Mouse (Mus musculus) embryonic stem cell, embryonic (primary cell): ENCODE measurements around the gene Gh.

Source experiments
- CTCF ChIA-PET, 4 experiments: fragments of 300-600 bp in 2 of 4; fragments of 350-600 bp in 2 of 4; sonication (Branson Sonifier 250); formaldehyde crosslinking; loops; one replicate each; lab custom pipeline; 2022; ENCODE audit warnings: inconsistent platforms in 2 of 4; lab: Charles Lee
- POLR2A ChIA-PET, 4 experiments: fragments of 300-600 bp in 2 of 4; fragments of 350-600 bp in 2 of 4; sonication (Branson Sonifier 250); formaldehyde crosslinking; loops; one replicate each; lab custom pipeline; 2022; ENCODE audit warnings: antibody characterized with exemption in 4 of 4, inconsistent platforms in 1 of 4; lab: Charles Lee

Gene Gh

DNA sequence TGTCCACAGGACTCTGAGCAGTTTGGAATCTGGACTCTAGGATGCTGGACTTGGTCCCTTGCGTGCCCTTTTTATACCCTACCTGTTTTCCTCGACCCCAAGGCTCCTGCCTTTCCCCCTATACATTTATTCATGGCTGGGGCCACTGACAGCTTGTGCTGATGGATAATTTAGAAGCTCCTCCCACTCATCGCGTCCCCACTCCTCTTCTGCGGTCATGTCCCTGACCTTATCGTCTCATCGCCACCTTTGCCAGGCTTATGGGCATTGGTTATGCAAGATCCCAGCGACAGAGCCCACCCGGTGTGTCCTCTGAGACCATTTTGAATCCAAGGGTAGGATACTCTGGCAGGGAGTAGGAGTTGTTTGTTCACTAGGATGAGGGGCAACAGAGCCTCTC is at the start of gene Gh:
TSS of gene Gh (minus strand) at position 101 of the 400 bp plus-strand sequence.
- ChIA-PET CTCF (interaction anchor here in 2 of 4 experiments (1.3 to 2.5 kb wide), 7 partner anchors 11 to 200 kb away, joined by 3 to 16 read pairs (median 8); partner anchors contain the start of genes Cd79b (in 1 of the 2) and Tcam1 (in 1 of the 2)), POLR2A (interaction anchor here in 1 of 4 experiments (1.4 kb wide), 1 partner anchor 27 kb away, joined by 5 read pairs; no protein-coding TSS in a partner anchor)

DNA sequence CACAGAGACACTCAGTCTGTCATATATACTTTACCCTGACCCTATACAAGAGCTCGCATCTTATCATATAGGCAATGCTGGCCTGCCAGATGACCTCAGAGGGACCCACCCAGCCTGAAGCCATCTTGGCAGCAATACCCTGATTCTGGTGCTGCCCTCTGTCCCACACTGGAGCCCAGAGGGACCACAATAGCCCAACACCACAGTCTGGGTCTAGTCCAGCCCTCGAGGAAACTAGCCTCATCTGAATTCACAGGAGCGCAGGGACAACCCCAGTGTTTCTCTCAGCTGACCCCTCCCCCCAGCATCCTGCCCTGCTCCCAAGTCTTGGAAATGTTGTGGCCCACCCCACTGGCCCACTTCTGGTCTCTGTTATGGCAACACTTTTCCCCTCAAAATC is 49.6 kb upstream of the Gh start:
- CTCF ChIA-PET: interaction anchor here in 2 of 4 experiments (0.7 to 1.3 kb wide), 3 partner anchors 14 to 15 kb away, joined by 3 to 4 read pairs (median 4); no protein-coding TSS in a partner anchor

DNA sequence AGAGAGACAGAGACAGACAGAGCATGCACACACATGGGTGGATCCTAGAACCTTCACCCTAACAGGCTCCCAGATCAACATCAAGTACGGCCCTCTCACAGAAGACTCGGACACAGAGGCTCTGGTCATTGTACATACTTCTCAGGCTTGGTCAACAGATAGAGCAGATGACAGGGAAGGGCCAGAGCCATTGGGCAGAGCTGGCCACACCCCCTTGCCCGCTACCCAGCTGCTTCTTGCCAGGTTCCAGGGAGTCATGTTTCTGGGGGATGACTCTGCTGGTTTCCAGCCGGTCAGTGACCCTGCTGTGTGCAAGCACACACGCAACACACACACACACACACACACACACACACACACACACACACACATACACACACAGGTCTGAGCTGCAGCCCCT is 49.2 kb upstream of the Gh start:
- CTCF ChIA-PET: interaction anchor here in 2 of 4 experiments (0.7 to 1.3 kb wide), 3 partner anchors 13 to 15 kb away, joined by 3 to 4 read pairs (median 4); no protein-coding TSS in a partner anchor
- POLR2A ChIA-PET: no interaction called here

More for the DNA sequence above, 49.6 kb upstream of the Gh start:
- POLR2A ChIA-PET: interaction anchor here in 1 of 4 experiments (0.5 kb wide), 1 partner anchor 20 kb away, joined by 9 read pairs; no protein-coding TSS in a partner anchor

DNA sequence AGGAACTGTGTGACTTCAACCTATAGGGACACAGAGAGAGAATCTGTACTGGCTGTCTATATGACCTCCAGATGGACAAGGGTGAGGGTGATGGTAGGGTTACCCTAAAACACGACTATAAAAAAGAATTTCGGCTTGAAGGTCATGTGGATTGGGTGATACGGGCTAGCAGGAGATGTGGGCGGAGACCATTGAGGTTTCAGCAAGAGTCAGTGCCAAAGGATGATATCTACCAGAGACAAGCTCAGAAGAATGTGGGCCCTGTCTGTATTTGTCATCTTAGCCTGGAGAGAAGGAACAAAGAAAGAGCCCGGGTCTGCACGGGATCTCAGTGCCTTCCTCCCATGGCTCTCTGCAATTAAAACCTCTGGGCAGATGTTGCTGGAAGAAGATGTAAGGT is 48.1 kb upstream of the Gh start:
- CTCF ChIA-PET: interaction anchor here in 1 of 4 experiments (1.4 kb wide), 1 partner anchor 47 kb away, joined by 3 read pairs; no protein-coding TSS in a partner anchor
- POLR2A ChIA-PET: interaction anchor here in 1 of 4 experiments (1.0 kb wide), 1 partner anchor 153 kb away, joined by 3 read pairs; no protein-coding TSS in a partner anchor

DNA sequence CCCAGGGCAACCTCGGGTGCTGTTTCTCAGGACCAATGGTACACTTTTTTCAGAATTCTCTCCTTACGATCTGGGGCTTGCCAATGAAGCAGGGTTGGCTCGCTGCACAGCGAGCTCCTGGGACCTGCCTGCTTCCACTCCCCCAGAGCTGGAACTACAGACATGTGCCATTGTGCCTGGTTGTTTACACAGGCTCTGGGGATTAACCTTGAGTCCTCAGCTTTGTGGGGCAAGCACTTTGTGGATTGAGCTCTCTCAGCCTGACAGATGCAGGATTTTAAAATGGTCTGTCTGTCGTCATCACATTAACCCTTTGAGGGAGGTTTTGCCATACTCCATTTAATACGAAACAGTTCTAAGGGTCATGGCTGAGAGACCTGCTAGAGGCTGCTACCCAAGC is 43.2 kb upstream of the Gh start:
- CTCF ChIA-PET: interaction anchor here in 1 of 4 experiments (0.7 kb wide), 1 partner anchor 48 kb away, joined by 3 read pairs; no protein-coding TSS in a partner anchor
- POLR2A ChIA-PET: interaction anchor here in 3 of 4 experiments (0.6 to 1.9 kb wide), 6 partner anchors 10 to 156 kb away, joined by 3 to 4 read pairs (median 4); no protein-coding TSS in a partner anchor

DNA sequence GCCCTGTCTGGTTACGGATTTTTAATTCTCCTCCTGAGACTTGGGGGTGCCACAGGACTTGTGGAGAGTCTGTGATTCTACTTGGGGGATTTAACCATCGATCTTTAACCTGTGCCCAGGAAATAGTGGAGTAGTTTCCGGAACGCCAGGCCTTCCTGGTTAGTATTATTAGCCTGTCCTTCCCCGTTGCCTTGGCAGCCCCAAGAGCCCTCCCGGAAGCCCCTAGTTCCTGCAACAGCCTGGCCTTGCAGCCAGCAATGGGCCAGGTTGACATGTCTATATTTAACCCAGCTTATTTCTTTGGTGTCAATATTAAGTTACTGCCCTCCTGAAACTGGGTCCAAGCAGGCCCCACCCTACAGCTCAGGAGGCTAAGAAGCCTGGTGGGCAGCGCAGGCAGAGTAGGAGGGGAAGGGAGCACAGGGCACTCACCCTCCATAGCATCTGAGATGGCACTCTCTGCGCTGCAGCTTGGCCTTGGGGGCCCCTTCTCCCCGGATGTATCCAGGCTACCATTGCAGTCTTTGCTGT is 39.4 kb upstream of the Gh start:
- ChIA-PET CTCF (interaction anchor here in 1 of 4 experiments (0.7 kb wide), 1 partner anchor 10 kb away, joined by 3 read pairs; no protein-coding TSS in a partner anchor), POLR2A (interaction anchor here in 1 of 4 experiments (0.6 kb wide), 1 partner anchor 82 kb away, joined by 3 read pairs; no protein-coding TSS in a partner anchor)

DNA sequence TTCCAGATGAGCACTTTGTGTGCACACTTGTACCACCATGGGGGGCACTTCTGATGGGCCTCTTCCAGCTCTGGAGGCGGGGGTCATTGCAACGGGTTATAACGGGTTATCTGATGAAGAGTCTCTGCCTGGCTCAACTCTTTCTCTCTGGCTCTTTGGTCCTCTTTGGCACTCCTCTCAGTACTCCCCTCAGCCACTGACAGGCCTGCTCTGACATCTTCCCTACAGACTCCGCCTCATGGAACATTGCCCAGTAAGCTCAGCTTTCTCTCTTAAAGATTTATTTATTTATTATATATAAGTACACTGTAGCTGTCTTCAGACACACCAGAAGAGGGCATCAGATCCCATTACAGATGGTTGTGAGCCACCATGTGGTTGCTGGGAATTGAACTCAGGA is 37.7 kb upstream of the Gh start:
- POLR2A ChIA-PET: interaction anchor here in 1 of 4 experiments (0.6 kb wide), 1 partner anchor 23 kb away, joined by 8 read pairs; no protein-coding TSS in a partner anchor
- CTCF ChIA-PET: interaction anchor here in 3 of 4 experiments (0.5 to 1.5 kb wide), 6 partner anchors 9 to 679 kb away, joined by 3 to 23 read pairs (median 4); no protein-coding TSS in a partner anchor

DNA sequence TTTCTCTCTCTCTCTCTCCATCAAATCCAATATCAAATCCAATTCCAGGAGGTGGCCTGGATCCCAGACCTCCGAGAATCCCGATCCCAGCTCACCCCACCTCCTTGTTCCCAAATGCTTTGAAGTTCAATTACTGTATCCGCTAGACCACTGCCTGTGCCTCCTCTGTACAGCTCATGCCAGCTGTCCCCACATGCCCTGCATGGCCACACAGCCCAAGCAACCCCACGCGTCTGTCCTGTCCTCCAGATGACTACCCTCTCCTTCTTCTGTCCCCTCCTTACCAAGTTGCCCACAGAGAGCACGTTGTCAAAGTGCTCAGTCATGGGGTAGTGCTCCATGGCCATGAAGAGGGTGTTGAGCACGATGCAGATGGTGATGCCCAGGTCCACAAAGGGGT is 37.2 kb upstream of the Gh start:
- ChIA-PET POLR2A (interaction anchor here in 1 of 4 experiments (0.6 kb wide), 1 partner anchor 23 kb away, joined by 8 read pairs; no protein-coding TSS in a partner anchor), CTCF (interaction anchor here in 3 of 4 experiments (0.5 to 1.5 kb wide), 3 partner anchors 27 to 679 kb away, joined by 3 to 5 read pairs (median 4); no protein-coding TSS in a partner anchor)

DNA sequence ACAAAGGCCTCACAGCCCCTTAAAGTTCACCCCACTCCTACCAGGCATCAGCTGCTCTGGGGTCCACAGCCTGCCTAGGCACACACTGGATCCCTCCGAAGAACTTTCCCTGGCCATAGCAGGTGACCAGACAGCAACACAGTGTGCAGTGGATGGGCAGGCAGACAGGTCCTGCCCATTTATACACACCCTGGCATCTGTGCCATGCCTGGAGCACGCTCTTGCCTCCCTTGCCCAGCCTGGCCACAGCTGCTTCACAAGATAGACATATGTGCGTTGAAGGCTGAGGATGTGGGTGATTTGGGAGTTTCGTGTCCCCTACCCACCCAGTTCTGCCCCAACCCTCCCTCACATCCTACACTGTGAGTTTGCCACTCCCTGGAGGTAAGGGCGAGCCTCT is 36.4 kb upstream of the Gh start:
- POLR2A ChIA-PET: interaction anchor here in 1 of 4 experiments (1.6 kb wide), 1 partner anchor 11 kb away, joined by 3 read pairs; no protein-coding TSS in a partner anchor
- CTCF ChIA-PET: interaction anchor here in 2 of 4 experiments (1.1 to 1.2 kb wide), 2 partner anchors 13 to 41 kb away, joined by 3 to 4 read pairs; no protein-coding TSS in a partner anchor

DNA sequence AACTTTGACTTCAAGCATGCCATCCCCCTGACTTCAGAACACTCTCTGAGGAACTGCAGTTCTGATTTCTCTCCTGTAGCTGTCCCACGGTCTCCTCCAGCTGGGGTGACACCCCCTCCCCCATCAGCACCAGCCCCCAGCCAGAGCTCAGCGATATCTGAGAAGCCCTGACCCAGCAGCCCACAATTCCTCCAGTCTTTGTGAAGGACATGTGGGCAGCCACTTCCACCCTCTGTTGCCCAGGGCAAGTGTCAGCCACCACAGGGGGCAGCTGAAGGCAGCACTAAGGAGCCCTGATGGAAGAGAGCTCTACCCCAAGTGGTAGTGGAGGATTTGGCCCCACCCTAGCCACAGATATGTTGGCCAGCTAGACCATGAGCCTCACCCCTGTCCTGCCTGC is 32.4 kb upstream of the Gh start:
- POLR2A ChIA-PET: interaction anchor here (0.6 to 1.5 kb wide), 9 partner anchors 10 to 481 kb away, joined by 3 to 6 read pairs (median 3); no protein-coding TSS in a partner anchor
- CTCF ChIA-PET: interaction anchor here (0.5 to 1.4 kb wide), 10 partner anchors 31 to 375 kb away, joined by 3 to 14 read pairs (median 4); no protein-coding TSS in a partner anchor

DNA sequence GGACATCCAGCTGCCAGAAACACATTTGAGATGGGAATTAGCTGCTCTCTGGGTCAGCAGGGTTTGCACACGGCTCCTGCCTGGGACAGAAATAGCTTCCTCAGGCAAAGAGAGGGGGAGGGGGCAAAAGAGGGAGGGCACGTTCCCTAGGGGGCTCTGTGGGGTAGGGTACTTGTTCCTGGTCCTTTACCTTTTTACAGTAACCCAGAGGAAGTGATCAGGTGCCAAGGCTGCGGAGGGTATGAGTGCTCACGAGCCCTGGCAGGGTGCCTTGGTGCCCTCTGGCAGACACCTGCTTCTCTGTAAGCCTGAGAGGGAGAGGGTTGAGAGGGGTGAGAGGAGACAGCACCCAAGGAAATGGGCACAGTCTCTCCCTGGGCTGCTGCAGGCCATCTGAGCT is 30.8 kb upstream of the Gh start:
- POLR2A ChIA-PET: interaction anchor here in 3 of 4 experiments (0.9 to 1.6 kb wide), 5 partner anchors 11 to 169 kb away, joined by 3 to 4 read pairs (median 4); partner anchors contain the start of genes Ccdc47 (in 1 of the 3) and Ddx42 (in 1 of the 3)

DNA sequence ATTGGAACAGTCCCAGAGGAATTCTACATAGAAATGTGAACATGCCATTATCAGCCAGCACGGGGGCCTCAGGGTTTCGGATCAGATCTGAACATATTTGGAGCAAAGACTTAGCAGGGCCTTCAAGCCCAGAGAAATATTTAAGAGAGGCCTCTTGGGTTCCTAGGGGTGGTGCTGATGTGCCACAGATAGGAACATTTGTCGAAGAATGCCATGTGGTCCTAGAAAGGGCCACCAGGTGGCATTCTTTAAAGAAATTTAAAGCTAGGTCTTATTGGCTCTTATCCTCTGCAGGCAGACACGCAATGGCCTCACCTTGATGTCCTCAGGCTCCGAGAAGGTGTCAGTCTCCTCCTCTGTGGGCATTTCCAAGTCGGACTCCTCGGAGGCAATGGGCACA is 28.0 kb upstream of the Gh start:
- CTCF ChIA-PET: interaction anchor here (0.6 to 1.5 kb wide), 17 partner anchors 10 to 162 kb away, joined by 3 to 12 read pairs (median 4); partner anchors contain the start of gene Prr29 (in 1 of the 4)
- POLR2A ChIA-PET: interaction anchor here in 2 of 4 experiments (0.5 to 1.5 kb wide), 4 partner anchors 53 to 171 kb away, joined by 3 to 4 read pairs (median 3); partner anchors contain the start of gene Tcam1 (in 1 of the 2)

More for the DNA sequence above, 30.8 kb upstream of the Gh start:
- CTCF ChIA-PET: interaction anchor here in 2 of 4 experiments (0.6 to 1.9 kb wide), 7 partner anchors 30 to 252 kb away, joined by 3 to 5 read pairs (median 3); no protein-coding TSS in a partner anchor

DNA sequence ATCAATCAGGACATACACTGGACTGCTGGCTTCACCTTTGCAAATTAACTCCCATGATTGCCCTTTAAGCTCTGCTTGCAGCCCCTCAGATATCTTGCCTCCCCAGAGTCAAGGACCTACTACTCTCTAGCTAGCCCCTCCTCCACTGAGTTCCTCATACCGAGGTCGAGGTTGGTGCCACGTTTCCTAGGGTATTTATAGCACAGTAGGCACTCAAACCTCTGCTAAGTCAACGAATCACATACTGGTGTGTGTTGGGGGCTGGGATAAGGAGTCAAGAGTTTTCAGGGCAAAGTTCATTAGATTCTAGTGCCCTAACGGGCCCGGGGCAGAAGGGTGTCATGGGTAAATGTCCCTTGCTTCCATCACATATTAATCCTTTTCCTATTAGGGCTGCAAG is 27.5 kb upstream of the Gh start:
- ChIA-PET CTCF (interaction anchor here (0.6 to 1.5 kb wide), 12 partner anchors 10 to 68 kb away, joined by 3 to 12 read pairs (median 4); partner anchors contain the start of gene Prr29 (in 1 of the 4)), POLR2A (interaction anchor here in 2 of 4 experiments (0.5 to 1.5 kb wide), 3 partner anchors 53 to 73 kb away, joined by 3 to 4 read pairs (median 3); partner anchors contain the start of gene Tcam1 (in 1 of the 2))

DNA sequence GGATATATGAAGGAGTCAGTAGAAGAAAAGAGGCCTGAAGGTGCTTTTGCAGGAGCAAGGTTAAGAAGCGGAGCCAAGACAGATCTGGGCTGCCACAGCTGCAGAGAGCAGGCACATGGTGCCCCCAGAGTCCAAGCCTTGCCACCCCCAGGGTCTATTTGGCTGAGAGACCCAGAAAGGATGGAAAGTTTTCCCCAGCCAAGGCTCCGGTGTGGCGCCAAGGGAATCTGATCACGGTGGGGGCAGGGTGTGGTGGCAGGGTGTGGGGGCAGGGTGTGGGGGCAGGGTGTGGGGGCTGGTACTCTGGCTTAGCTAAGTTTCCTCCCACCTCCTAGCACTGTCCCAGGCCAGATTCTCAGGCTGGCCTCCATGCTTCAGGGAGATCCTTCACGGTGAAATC is 26.9 kb upstream of the Gh start:
- ChIA-PET POLR2A (interaction anchor here in 1 of 4 experiments (0.7 to 1.5 kb wide), 4 partner anchors 14 to 72 kb away, joined by 3 to 4 read pairs (median 3); partner anchors contain the start of genes Cd79b and Tcam1), CTCF (interaction anchor here in 2 of 4 experiments (0.6 to 1.5 kb wide), 3 partner anchors 15 to 271 kb away, joined by 3 to 5 read pairs (median 4); no protein-coding TSS in a partner anchor)

DNA sequence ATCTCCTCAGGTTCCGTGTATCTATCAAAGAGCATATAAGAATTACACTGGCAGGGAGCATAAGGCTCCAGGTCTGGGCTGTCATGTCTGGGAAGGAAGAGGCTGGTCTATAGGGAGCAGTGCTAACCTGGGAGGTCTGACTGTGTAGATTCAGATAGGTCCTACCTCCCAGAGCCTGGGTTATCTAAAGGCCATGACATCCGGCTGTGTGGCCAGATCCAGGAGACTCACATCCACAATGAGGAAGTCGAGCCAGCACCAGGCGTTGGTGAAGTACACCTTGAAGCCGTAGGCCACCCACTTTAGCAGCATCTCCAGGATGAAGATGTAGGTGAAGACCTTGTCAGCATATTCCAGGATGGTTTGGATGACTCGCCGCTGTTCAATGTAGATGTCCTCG is 24.8 kb upstream of the Gh start:
- CTCF ChIA-PET: interaction anchor here in 2 of 4 experiments (0.5 to 1.3 kb wide), 3 partner anchors 23 to 284 kb away, joined by 3 to 4 read pairs (median 4); no protein-coding TSS in a partner anchor
- POLR2A ChIA-PET: interaction anchor here in 1 of 4 experiments (0.7 to 1.3 kb wide), 3 partner anchors 11 to 70 kb away, joined by 3 to 4 read pairs (median 4); no protein-coding TSS in a partner anchor

DNA sequence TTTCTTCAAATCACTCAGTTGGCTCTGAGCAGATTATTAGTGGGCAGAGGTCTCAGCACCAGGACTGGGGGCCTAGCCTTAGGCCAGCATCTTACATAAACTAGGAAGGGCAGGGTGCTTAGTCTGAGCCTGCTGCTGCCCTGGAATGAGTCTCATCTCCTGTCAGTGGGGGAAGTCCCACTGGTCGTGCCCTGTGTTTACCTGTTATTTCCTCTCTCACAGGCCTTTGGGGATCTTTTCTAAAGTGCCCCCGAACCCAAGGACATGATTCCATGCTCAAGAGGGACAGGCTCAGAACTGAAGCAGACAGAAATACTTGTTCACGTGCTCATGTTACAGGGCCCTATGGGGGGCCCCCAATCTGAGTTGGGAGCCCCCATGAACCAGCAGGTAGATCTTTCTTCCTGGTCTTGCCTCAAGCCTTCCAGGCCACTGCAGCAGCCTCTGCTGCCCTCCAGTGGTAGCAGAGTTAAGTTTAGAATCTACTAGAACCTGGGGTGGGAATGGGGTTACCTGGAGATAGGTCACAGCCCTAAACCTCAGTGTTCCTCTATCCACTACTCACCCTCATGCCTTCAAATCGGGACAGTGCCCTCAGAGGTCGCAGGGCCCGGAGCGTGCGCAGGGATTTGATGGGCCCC is 24.0 kb upstream of the Gh start:
- ChIA-PET POLR2A (interaction anchor here in 1 of 4 experiments (0.6 kb wide), 1 partner anchor 54 kb away, joined by 5 read pairs; no protein-coding TSS in a partner anchor), CTCF (interaction anchor here in 1 of 4 experiments (0.8 to 1.0 kb wide), 2 partner anchors 23 kb away, joined by 3 to 4 read pairs; no protein-coding TSS in a partner anchor)

DNA sequence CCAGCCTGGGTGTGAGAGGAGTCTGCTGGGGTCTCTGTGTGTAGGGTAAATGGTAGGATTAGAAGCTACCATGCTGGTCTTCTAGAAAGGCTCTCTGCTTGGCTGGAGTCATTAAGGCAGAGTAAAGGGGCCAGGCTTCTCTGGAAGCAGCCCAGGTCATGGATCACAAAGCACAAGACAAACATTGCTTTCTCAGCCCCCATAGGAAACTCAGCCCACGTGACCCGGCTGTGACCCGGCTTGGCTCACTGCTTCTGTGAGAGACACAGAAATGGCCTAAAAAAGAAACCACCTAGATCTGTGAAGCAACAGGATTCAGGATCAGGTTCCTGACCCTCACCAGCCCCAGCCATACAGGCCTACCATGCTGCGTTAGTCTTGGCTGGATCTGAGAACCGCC is 23.2 kb upstream of the Gh start:
- CTCF ChIA-PET: interaction anchor here in 2 of 4 experiments (0.8 to 1.2 kb wide), 3 partner anchors 15 to 68 kb away, joined by 3 read pairs; no protein-coding TSS in a partner anchor

More for the DNA sequence above, 23.2 kb upstream of the Gh start:
- POLR2A ChIA-PET: no interaction called here
